Mouse (Mus musculus): ENCODE measurements at regions not wholly inside any gene's neighbourhood (a gene's known extent, or its start where the extent isn't known, plus 50 kb on each side); places are given as distances from the start of the nearest gene placed in this dataset.
A peak's percentile ranks its signal among the peaks of the same experiment; 100 is the strongest.

DNA sequence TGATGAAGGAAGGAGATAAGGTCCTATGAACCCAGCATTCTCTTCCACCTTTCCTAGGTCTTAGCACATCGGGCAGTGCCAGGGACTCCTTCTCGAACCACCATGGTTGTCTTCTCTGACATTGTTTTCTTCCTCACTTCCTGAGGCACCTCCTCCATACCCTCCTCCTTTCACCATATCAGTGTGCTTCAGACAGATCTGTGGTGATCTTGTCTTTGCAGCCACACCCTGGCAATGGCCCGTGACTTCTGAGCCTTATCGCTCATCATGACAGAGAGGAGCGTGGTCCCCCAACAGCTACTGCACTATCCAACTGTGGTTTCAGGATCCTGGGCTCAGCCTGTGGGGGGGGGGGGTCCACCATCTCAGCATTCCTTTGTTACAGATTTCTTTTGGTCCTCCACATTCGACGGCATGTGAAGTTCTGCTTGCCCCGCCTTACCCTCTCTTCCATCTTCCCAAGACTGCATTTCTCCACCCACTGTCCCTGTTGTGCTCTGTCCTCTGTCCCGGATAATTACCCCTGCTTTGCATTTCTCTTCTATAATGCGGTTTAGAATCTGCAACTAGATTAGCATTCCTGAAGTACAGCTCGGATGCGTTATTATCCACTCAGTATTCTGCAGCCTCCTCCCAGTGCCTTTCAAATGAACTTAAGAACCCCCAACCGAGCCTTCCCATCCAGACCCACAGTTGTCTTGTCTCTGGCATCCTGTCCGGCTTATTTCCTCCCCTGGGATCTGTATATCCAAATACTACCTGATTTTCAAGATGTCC lies 67.2 kb upstream of the Ccn6 start:
- no peak for DNase-seq
- WGBS, result 70% methylated on average over 14 of the region's 14 CpGs
- no peak for TF ChIP-seq POLR2A (IDR thresholded peaks at IDR 0.05; ENCODE audit: insufficient read depth, low read depth, low read length)
- TF ChIP-seq EP300 (IDR thresholded peaks at IDR 0.05; ENCODE audit: insufficient read depth, low read depth, low read length), result no peak
- no peak for TF ChIP-seq CTCF (IDR thresholded peaks at IDR 0.05)
- Histone ChIP-seq H3K36me3 (ENCODE audit: control insufficient read depth, insufficient read depth, low read length) (no peaks in the 10 kb centered on the region), H3K4me1 (ENCODE audit: control insufficient read depth, insufficient read depth, low read length) (peaks cover 3% of the 10 kb centered on the region), H3K9ac (ENCODE audit: low read depth, low read length) (no peak overlapping the region), H3K79me2 (replicated peaks; ENCODE audit: control insufficient read depth, insufficient read depth, low read length) (no peaks in the 10 kb centered on the region), H3K27ac (no peak overlapping the region), H3K27me3 (ENCODE audit: control insufficient read depth, insufficient read depth, low read length) (no peaks in the 10 kb centered on the region), H3K4me3 (no peak overlapping the region)
- intact Hi-C loops (cut with DNase I), result no loop called here

DNA sequence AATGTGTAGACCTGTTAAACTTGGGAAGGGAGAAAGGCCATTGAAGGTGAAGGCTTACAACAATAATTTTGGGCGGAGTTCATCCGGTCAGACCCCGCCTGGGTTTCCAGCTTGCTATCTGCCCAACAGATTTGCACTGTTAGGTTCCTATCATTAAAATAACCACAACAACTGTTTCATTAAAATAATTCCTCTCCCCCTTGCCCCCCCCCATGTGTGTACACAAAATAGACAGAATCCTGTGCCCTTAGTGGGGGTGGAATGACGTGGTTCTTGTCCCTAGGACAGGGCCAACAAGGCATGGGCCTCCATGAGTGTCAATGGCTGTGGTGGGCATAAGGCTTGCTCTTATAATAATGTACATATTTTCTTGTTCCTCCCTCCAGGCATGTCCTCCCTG lies 65.6 kb upstream of the Ccn6 start:
- Histone ChIP-seq H3K27ac (no peak overlapping the region), H3K4me3 (no peak overlapping the region), H3K36me3 (ENCODE audit: control insufficient read depth, insufficient read depth, low read length) (no peaks in the 10 kb centered on the region), H3K4me1 (ENCODE audit: control insufficient read depth, insufficient read depth, low read length) (peaks cover 3% of the 10 kb centered on the region), H3K79me2 (replicated peaks; ENCODE audit: control insufficient read depth, insufficient read depth, low read length) (no peaks in the 10 kb centered on the region), H3K9ac (ENCODE audit: low read depth, low read length) (no peak overlapping the region), H3K27me3 (ENCODE audit: control insufficient read depth, insufficient read depth, low read length) (no peaks in the 10 kb centered on the region)
- TF ChIP-seq CTCF (IDR thresholded peaks at IDR 0.05) (no peak), EP300 (IDR thresholded peaks at IDR 0.05; ENCODE audit: insufficient read depth, low read depth, low read length) (no peak), POLR2A (IDR thresholded peaks at IDR 0.05; ENCODE audit: insufficient read depth, low read depth, low read length) (no peak)
- intact Hi-C loops (cut with DNase I), result no loop called here
- no peak for DNase-seq
- WGBS, result 93% methylated on average over 4 of the region's 4 CpGs

DNA sequence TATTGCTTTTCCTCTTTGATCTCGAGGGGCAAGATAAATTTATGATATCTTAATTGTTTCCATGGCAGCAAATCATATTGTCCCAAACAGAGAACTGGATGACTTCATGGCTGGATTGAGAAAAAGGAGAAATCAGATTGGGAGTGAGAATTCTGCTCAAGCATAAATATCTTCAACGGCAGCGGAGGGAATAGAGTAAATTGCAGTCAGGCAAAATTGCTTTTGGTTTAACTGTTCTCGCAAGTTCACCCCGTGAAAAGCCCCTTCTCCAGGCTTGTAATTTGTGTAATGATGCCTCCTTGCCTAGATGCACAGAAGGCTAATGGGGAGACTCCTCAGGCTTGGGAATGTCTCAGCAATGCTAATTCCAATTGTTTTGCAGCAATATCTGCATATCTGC lies 64.4 kb upstream of the Ccn6 start:
- Histone ChIP-seq H3K36me3 (ENCODE audit: control insufficient read depth, insufficient read depth, low read length) (no peaks in the 10 kb centered on the region), H3K4me1 (ENCODE audit: control insufficient read depth, insufficient read depth, low read length) (peaks cover 3% of the 10 kb centered on the region), H3K27me3 (ENCODE audit: control insufficient read depth, insufficient read depth, low read length) (no peaks in the 10 kb centered on the region), H3K4me3 (no peak overlapping the region), H3K9ac (ENCODE audit: low read depth, low read length) (no peak overlapping the region), H3K79me2 (replicated peaks; ENCODE audit: control insufficient read depth, insufficient read depth, low read length) (no peaks in the 10 kb centered on the region), H3K27ac (peak overlapping the region; percentile 30)
- 37% methylated on average over 5 of the region's 5 CpGs for WGBS
- TF ChIP-seq CTCF (IDR thresholded peaks at IDR 0.05), result no peak
- TF ChIP-seq EP300 (IDR thresholded peaks at IDR 0.05; ENCODE audit: insufficient read depth, low read depth, low read length), result no peak
- TF ChIP-seq POLR2A (IDR thresholded peaks at IDR 0.05; ENCODE audit: insufficient read depth, low read depth, low read length), result no peak
- intact Hi-C loops (cut with DNase I), result no loop called here
- DNase-seq, result no peak

DNA sequence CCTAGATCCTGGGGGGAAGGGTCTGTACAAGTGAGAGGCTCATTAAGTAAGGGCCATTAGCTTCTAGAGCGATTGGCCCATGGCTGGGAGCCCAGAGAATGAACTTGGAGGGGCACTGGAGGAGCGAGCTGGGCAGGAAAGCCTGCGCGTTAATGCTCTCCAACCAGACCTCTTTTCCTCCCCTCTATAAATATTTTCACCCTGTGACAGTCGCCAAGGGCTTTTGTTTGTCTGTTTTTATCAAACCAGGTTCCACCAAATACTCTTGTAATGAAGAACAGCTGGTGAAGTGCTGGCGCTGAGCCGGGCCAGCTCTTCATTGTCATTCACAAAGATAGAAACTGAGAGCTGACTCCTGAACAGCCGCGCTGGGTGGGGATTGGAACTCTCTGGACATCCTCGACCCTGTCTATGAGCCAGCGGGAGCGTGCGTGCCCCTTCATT lies 63.9 kb upstream of the Ccn6 start:
- H3K27me3 ChIP-seq (ENCODE audit: control insufficient read depth, insufficient read depth, low read length), result no peaks in the 10 kb centered on the region
- intact Hi-C loops (cut with DNase I), result no loop called here
- no peak for TF ChIP-seq POLR2A (IDR thresholded peaks at IDR 0.05; ENCODE audit: insufficient read depth, low read depth, low read length)
- TF ChIP-seq EP300 (IDR thresholded peaks at IDR 0.05; ENCODE audit: insufficient read depth, low read depth, low read length), result 0 out of 2 replicates have a peak, but pooled peaks have one; percentile 26
- H3K79me2 ChIP-seq (replicated peaks; ENCODE audit: control insufficient read depth, insufficient read depth, low read length), result no peaks in the 10 kb centered on the region
- WGBS, result 14% methylated on average over 13 of the region's 13 CpGs
- peak overlapping the region; percentile 30 for H3K27ac ChIP-seq
- H3K9ac ChIP-seq (ENCODE audit: low read depth, low read length), result no peak overlapping the region
- no peaks in the 10 kb centered on the region for H3K36me3 ChIP-seq (ENCODE audit: control insufficient read depth, insufficient read depth, low read length)
- peak; percentile 58 to 71 for DNase-seq
- H3K4me1 ChIP-seq (ENCODE audit: control insufficient read depth, insufficient read depth, low read length), result peaks cover 3% of the 10 kb centered on the region
- no peak overlapping the region for H3K4me3 ChIP-seq

DNA sequence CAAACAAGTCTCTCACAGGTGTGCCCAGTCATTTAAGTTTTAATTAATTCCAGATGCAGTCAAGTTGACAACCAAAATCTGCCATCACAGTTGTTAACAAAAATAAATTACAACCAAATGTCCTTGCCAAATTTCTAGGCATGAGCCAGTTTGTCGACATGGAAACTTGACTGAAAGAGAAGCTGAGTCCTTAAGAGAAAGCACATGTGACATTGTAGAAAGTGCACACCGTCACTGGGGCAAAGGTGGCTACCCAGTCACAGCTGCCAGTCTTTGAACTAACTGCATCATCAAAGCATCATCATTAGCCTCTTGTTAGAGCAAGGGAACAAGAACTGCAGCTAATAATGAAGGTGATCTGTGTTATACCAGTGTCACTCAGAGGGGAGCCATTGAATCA lies 62.9 kb upstream of the Ccn6 start:
- peaks cover 3% of the 10 kb centered on the region for H3K4me1 ChIP-seq (ENCODE audit: control insufficient read depth, insufficient read depth, low read length)
- WGBS, result 60% methylated on average over 2 of the region's 2 CpGs
- H3K9ac ChIP-seq (ENCODE audit: low read depth, low read length), result no peak overlapping the region
- H3K27ac ChIP-seq, result no peak overlapping the region
- intact Hi-C loops (cut with DNase I), result no loop called here
- H3K4me3 ChIP-seq, result no peak overlapping the region
- no peaks in the 10 kb centered on the region for H3K36me3 ChIP-seq (ENCODE audit: control insufficient read depth, insufficient read depth, low read length)
- TF ChIP-seq EP300 (IDR thresholded peaks at IDR 0.05; ENCODE audit: insufficient read depth, low read depth, low read length), result no peak
- no peak for TF ChIP-seq POLR2A (IDR thresholded peaks at IDR 0.05; ENCODE audit: insufficient read depth, low read depth, low read length)
- TF ChIP-seq CTCF (IDR thresholded peaks at IDR 0.05), result no peak
- DNase-seq, result no peak
- no peaks in the 10 kb centered on the region for H3K27me3 ChIP-seq (ENCODE audit: control insufficient read depth, insufficient read depth, low read length)
- H3K79me2 ChIP-seq (replicated peaks; ENCODE audit: control insufficient read depth, insufficient read depth, low read length), result no peaks in the 10 kb centered on the region

DNA sequence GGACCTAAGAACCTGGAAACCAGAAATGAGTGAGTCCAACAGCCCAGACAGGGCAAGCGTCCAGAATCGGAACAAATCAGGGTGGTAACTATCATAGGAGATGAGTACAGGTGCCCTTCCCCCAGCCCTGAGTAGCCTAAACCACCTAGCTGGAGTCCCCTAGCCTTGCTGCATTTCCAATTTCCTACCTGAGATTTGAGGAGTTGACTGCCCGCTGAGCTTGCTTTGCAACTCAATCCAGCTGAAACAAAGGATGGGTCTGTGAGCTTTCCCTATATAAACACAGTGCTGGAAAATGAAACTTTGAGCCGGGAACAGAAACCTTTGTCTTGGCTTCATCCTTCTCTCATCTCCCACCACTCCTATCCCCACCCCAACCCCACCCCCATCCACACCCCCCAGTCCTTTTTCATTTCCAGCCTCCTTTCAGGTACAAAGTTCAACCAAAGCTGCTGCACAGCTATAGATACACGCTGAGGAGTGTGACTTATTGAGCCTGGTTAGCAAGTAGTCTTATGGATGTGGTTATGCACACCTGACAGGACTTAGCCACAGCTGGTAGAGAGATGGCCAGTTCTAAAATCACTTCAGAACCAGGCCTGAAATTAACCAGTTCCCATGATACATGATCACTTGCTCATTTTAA lies 61.0 kb upstream of the Ccn6 start:
- TF ChIP-seq POLR2A (IDR thresholded peaks at IDR 0.05; ENCODE audit: insufficient read depth, low read depth, low read length) (no peak), EP300 (IDR thresholded peaks at IDR 0.05; ENCODE audit: insufficient read depth, low read depth, low read length) (no peak), CTCF (IDR thresholded peaks at IDR 0.05) (no peak)
- no peaks in the 10 kb centered on the region for H3K79me2 ChIP-seq (replicated peaks; ENCODE audit: control insufficient read depth, insufficient read depth, low read length)
- no peak overlapping the region for H3K4me3 ChIP-seq
- H3K27me3 ChIP-seq (ENCODE audit: control insufficient read depth, insufficient read depth, low read length), result no peaks in the 10 kb centered on the region
- no peak for DNase-seq
- no peaks in the 10 kb centered on the region for H3K36me3 ChIP-seq (ENCODE audit: control insufficient read depth, insufficient read depth, low read length)
- H3K9ac ChIP-seq (ENCODE audit: low read depth, low read length), result no peak overlapping the region
- peaks cover 3% of the 10 kb centered on the region for H3K4me1 ChIP-seq (ENCODE audit: control insufficient read depth, insufficient read depth, low read length)
- no peak overlapping the region for H3K27ac ChIP-seq
- 72% methylated on average over 5 of the region's 5 CpGs for WGBS
- intact Hi-C loops (cut with DNase I), result no loop called here
